Mouse (Mus musculus) intestine, postnatal 0 days (tissue): ENCODE measurements around the gene Nfix. TPM values are rescaled to one million over a fixed set of nuclear protein-coding genes. Genes with fewer than 3 reads are reported as not detected.
"Not testable (repeated sequence)": the region's sequence is repeated elsewhere in the genome, so short reads cannot be mapped to it uniquely, and the experiment has no call there.

Source experiments
- ATAC-seq: fragments of 200-750 bp; cut with Nextera tagmentation; 2 replicates; pipeline ENCODE4 v1.8.0; 2017; ENCODE audit warnings: mild to moderate bottlenecking, moderate TSS enrichment, moderate library complexity
- H3K27ac ChIP-seq: fragments of 300-500 bp; sonication (generic); 2 replicates; pipeline ENCODE4 v1.5.1; 2014; ENCODE audit warnings: mild to moderate bottlenecking, low read depth, low read length, moderate library complexity
- H3K27me3 ChIP-seq: fragments of 300-500 bp; sonication (generic); replicated peaks from 2 replicates; pipeline ENCODE4 v1.6.1; 2014; ENCODE audit warnings: low read length, mixed read lengths; ENCODE audit not compliant: control insufficient read depth, insufficient read depth
- H3K36me3 ChIP-seq: fragments of 300-500 bp; sonication (generic); 2 replicates; pipeline ENCODE4 v1.6.1; 2014; ENCODE audit warnings: mild to moderate bottlenecking, moderate library complexity; ENCODE audit not compliant: control insufficient read depth, insufficient read depth
- H3K4me1 ChIP-seq: fragments of 300-500 bp; sonication (generic); replicated peaks from 2 replicates; pipeline ENCODE4 v1.6.1; 2014; ENCODE audit warnings: antibody characterized with exemption, low read length, mixed read lengths; ENCODE audit not compliant: control insufficient read depth, insufficient read depth
- H3K4me2 ChIP-seq: fragments of 300-500 bp; sonication (generic); replicated peaks from 2 replicates; pipeline ENCODE4 v1.6.1; 2014; ENCODE audit warnings: low read depth, mild to moderate bottlenecking, moderate library complexity
- H3K4me3 ChIP-seq: fragments of 300-500 bp; sonication (generic); 2 replicates; pipeline ENCODE4 v1.5.1; 2014; ENCODE audit warnings: low read depth, low read length
- H3K9ac ChIP-seq: fragments of 300-500 bp; sonication (generic); 2 replicates; pipeline ENCODE4 v1.6.1; 2014; ENCODE audit warnings: mild to moderate bottlenecking, low read depth, low read length
- H3K9me3 ChIP-seq: fragments of 300-500 bp; sonication (generic); 2 replicates; pipeline ENCODE4 v1.6.1; 2016; ENCODE audit warnings: mixed run types; ENCODE audit not compliant: control insufficient read depth
- CTCF ChIP-seq: sonication (generic); IDR thresholded peaks from 2 replicates; pipeline ENCODE4 v1.5.1; 2016; ENCODE audit warnings: low read depth, mild to moderate bottlenecking, control low read depth, antibody characterized with exemption, moderate library complexity
- WGBS: fragments of 180-500 bp; shearing (Covaris S2); extraction: QIAGEN DNeasy Blood & Tissue Kit; methylation state at CpG from one replicate; pipeline ENCODE4 v1.1.7; 2014; 5-methylcytosine and 5-hydroxymethylcytosine counted together
- polyA plus RNA-seq: library from polyadenylated mRNA; unstranded; fragments of >200 nt; fragmentation: Nextera tagmentation; extraction: Ambion mirVana; gene quantifications from 2 replicates; pipeline ENCODE4 v1.2.1, GENCODE M21; 2015

Gene Nfix
- polyA plus RNA-seq, 1 experiment from 2014 or later, result 12.0 TPM

DNA sequence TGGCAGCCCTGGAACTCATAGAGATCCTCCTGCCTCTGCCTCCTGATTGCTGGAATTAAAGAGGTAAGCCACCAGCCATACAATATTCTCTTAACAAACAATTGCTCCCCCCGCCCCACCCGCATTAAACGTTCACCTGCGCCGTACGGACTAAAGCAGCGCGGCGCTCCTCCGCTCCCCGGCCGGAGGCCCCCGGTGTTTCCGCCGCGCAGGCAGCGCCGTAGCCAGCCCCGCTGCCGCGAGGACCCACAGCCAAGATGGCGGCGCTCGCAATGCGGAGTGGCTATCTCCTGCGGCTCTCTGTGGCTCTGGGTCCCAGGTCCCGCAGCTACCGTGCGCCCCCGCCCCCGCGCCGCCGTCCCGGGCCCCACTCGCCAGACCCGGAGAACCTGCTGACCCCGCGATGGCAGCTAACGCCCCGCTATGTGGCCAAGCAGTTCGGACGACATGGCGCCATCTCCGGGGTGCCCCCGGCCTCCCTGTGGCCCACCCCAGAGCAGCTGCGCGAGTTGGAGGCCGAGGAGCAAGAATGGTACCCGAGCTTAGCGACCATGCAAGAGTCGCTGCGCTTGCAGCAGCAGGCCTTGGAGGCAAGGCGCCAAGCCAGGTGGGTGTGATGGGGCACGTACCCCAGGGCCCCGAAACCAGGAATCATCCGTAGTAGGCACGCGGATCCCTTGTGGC is 32.0 kb upstream of the Nfix start:
- no peak for TF ChIP-seq CTCF
- Histone ChIP-seq H3K4me1 (no peaks in the 10 kb centered on the region), H3K27ac (peak overlapping the region; percentile 71), H3K9ac (peak overlapping the region; percentile 83), H3K36me3 (peaks cover 32% of the 10 kb centered on the region), H3K4me3 (peak overlapping the region; percentile 93), H3K4me2 (peak overlapping the region; percentile 87), H3K27me3 (no peaks in the 10 kb centered on the region), H3K9me3 (no peaks in the 10 kb centered on the region)
- ATAC-seq, result peak; percentile 76
- 1% methylated on average over 57 of the region's 59 CpGs for WGBS

DNA sequence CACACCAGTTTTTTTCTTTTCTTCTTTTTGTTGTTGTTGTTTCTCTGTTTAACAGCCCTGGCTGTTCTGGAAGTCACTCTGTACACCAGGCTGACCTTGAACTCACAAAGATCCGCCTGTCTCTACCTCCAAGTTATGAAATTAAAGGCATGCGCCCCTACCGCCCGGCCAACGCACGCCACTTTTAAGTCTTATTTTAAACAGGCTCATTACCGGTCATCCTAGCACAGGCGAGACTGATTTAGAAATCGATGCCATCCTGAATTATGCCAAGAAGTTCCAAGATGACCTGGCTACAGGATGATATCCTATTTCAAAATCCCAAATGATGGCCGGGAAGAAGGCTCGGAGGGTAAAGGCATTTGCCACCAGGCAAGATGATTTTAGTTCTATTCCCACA is 31.3 kb upstream of the Nfix start, which contains the start of gene Gadd45gip1:
TSS of gene Gadd45gip1 (plus strand) at position 33 of the 400 bp plus-strand sequence.
- no peaks in the 10 kb centered on the region for H3K27me3 ChIP-seq
- H3K36me3 ChIP-seq, result peaks cover 26% of the 10 kb centered on the region
- H3K4me1 ChIP-seq, result no peaks in the 10 kb centered on the region
- H3K4me3 ChIP-seq, result peak within 1 kb of the TSS; percentile 93
- no peaks in the 10 kb centered on the region for H3K9me3 ChIP-seq
- H3K27ac ChIP-seq, result peak within 1 kb of the TSS; percentile 71
- WGBS, result 60% methylated on average over 11 of the region's 11 CpGs
- no peak for ATAC-seq
- TF ChIP-seq CTCF, result peak; percentile 40
- peak within 1 kb of the TSS; percentile 87 for H3K4me2 ChIP-seq
- H3K9ac ChIP-seq, result peak within 1 kb of the TSS; percentile 83

- not testable (repeated sequence) for ATAC-seq, H3K4me2 ChIP-seq, H3K4me3 ChIP-seq, H3K4me1 ChIP-seq, H3K9ac ChIP-seq, H3K27me3 ChIP-seq, H3K9me3 ChIP-seq, H3K27ac ChIP-seq, H3K36me3 ChIP-seq
- 73% methylated on average over 1 of the region's 2 CpGs for WGBS
Measured at GRCm38 (mm10) chr8:84826518-84826917, 26.4 kb upstream of the Nfix start.

DNA sequence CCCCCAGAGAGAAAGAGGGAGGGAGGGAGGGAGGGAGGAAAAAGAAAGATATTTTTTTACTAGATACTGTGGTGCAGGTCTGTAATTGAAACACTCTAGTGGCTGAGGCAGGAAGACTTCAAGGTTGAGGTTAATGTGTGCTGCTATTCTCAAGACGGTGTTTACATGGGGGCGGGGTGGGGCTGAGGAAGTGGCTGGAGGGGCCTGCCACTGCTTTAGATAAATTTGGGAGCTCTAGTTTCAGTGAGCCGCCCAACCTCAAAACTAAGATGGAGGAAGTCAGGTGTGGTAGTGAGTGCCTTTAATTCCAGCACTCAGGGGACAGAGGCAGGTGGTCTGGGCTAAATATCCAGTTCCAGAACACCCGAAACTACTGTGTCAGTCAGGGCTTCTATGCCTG is 25.5 kb upstream of the Nfix start:
- Histone ChIP-seq H3K4me1 (no peaks in the 10 kb centered on the region), H3K27me3 (no peaks in the 10 kb centered on the region), H3K9me3 (no peaks in the 10 kb centered on the region), H3K36me3 (no peaks in the 10 kb centered on the region; the same call in 1 of the 2 replicates), H3K9ac (no peak overlapping the region), H3K27ac (no peak overlapping the region), H3K4me3 (no peak overlapping the region), H3K4me2 (no peak overlapping the region)
- TF ChIP-seq CTCF, result no peak
- ATAC-seq, result no peak
- 49% methylated on average over 4 of the region's 4 CpGs for WGBS

DNA sequence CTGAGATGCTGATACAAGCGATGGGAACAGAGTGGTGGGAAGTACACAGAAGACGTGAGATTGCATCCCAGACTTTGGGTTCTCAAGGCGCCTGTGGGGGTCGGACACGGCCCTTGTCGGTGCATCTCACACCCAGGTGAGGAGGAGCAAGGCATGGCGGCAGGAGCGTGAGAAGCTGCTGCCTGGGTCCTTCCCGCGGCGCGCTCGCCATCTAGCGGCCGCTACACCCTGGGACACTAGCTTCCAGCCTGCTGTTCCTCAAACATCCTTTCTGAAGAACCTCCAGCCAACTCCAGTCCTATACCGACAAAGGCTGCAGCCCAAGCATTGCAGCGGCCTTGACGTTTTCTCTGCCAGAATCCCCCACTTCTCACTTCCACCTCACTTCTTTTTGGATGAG is 23.5 kb upstream of the Nfix start:
- H3K4me3 ChIP-seq, result no peak overlapping the region
- 2% methylated on average over 18 of the region's 18 CpGs for WGBS
- H3K9ac ChIP-seq, result no peak overlapping the region

GRCm38 (mm10) chr8:84822723-84823122 is 22.6 kb upstream of the Nfix start, which contains the start of gene Dand5:
TSS of gene Dand5 (minus strand) at chr8:84822823.
- WGBS, result 40% methylated on average over 3 of the region's 3 CpGs
- Histone ChIP-seq H3K9me3 (no peaks in the 10 kb centered on the region), H3K4me1 (no peaks in the 10 kb centered on the region), H3K27me3 (no peaks in the 10 kb centered on the region), H3K27ac (no peak within 1 kb of the TSS), H3K4me2 (0 out of 2 replicates have a peak within 1 kb of the TSS, but pooled peaks have one; percentile 17), H3K4me3 (no peak within 1 kb of the TSS), H3K9ac (no peak within 1 kb of the TSS), H3K36me3 (no peaks in the 10 kb centered on the region; the same call in 1 of the 2 replicates)
- no peak for TF ChIP-seq CTCF
- ATAC-seq, result no peak

More for the DNA sequence above, 23.5 kb upstream of the Nfix start:
- Histone ChIP-seq H3K4me2 (0 out of 2 replicates have a peak overlapping the region, but pooled peaks have one; percentile 17), H3K9me3 (no peaks in the 10 kb centered on the region), H3K27me3 (no peaks in the 10 kb centered on the region), H3K4me1 (no peaks in the 10 kb centered on the region), H3K27ac (no peak overlapping the region), H3K36me3 (no peaks in the 10 kb centered on the region; the same call in 1 of the 2 replicates)
- peak; percentile 55; the same call in 1 of the 2 replicates for ATAC-seq
- peak; percentile 93 for TF ChIP-seq CTCF
